Mouse (Mus musculus) embryonic fibroblast, embryonic 13.5 days (primary cell): Measurements from ENCODE around the gene Sparcl1. TPM values are rescaled to one million over a fixed set of nuclear protein-coding genes. Genes with fewer than 3 reads are reported as not detected.

Experiments
- H3K27ac ChIP-seq: 2 replicates; pipeline ENCODE4 v1.5.1; 2012; ENCODE audit warnings: low read length, control low read depth, inconsistent platforms; ENCODE audit not compliant: insufficient read depth
- H3K4me1 ChIP-seq: 2 replicates; pipeline ENCODE4 v1.6.1; 2011; ENCODE audit warnings: low read length; ENCODE audit not compliant: control insufficient read depth, insufficient read depth
- H3K4me3 ChIP-seq: 2 replicates; pipeline ENCODE4 v1.5.1; 2011; ENCODE audit warnings: mild to moderate bottlenecking, control low read depth, low read length; ENCODE audit not compliant: insufficient read depth
- CTCF ChIP-seq: IDR thresholded peaks from 2 replicates; pipeline ENCODE4 v1.5.1; 2011; ENCODE audit warnings: mild to moderate bottlenecking, control low read depth, low read length, moderate library complexity, borderline replicate concordance; ENCODE audit not compliant: insufficient read depth
- POLR2A ChIP-seq: IDR thresholded peaks from 2 replicates; pipeline ENCODE4 v1.6.1; 2011; ENCODE audit warnings: low read depth, mild to moderate bottlenecking, control low read depth, low read length, moderate library complexity
- polyA plus RNA-seq: library from polyadenylated mRNA; stranded (reverse); fragments of >200 nt; gene quantifications from 2 replicates; pipeline ENCODE4 v1.2.4, GENCODE M21; 2011; ENCODE audit warnings: low read depth; ENCODE audit not compliant: missing spikeins, insufficient read length

Sparcl1 gene
- polyA plus RNA-seq, 1 experiment, result 4.1 TPM

- TF ChIP-seq CTCF (no peak), POLR2A (no peak)
- Histone ChIP-seq H3K4me1 (peaks cover 5% of the 10 kb centered on the region; the same call in 1 of the 2 replicates), H3K4me3 (no peak overlapping the region), H3K27ac (no peak overlapping the region)
Observed at GRCm38 (mm10) chr5:104096078-104096938, 17.2 kb downstream of the Sparcl1 start.

GRCm38 (mm10) chr5:104095416-104096077, 18.0 kb downstream of the Sparcl1 start:
- H3K4me3 ChIP-seq, result no peak overlapping the region
- TF ChIP-seq POLR2A (no peak), CTCF (no peak)
- peaks cover 5% of the 10 kb centered on the region; the same call in 1 of the 2 replicates for H3K4me1 ChIP-seq
- H3K27ac ChIP-seq, result no peak overlapping the region

- TF ChIP-seq POLR2A (no peak), CTCF (no peak)
- no peaks in the 10 kb centered on the region for H3K4me1 ChIP-seq
- H3K27ac ChIP-seq, result no peak overlapping the region
- no peak overlapping the region for H3K4me3 ChIP-seq
Observed at GRCm38 (mm10) chr5:104089751-104090150, 23.8 kb downstream of the Sparcl1 start.

GRCm38 (mm10) chr5:104085366-104085765, 28.2 kb downstream of the Sparcl1 start:
- H3K27ac ChIP-seq, result no peak overlapping the region
- no peak for TF ChIP-seq CTCF
- TF ChIP-seq POLR2A, result no peak
- H3K4me3 ChIP-seq, result no peak overlapping the region
- H3K4me1 ChIP-seq, result no peaks in the 10 kb centered on the region

- no peak overlapping the region for H3K4me3 ChIP-seq
- no peak overlapping the region for H3K27ac ChIP-seq
- TF ChIP-seq POLR2A (no peak), CTCF (no peak)
- H3K4me1 ChIP-seq, result no peaks in the 10 kb centered on the region
Observed at GRCm38 (mm10) chr5:104080736-104081135, 32.8 kb downstream of the Sparcl1 start.

- Histone ChIP-seq H3K4me3 (no peak within 1 kb of the TSS), H3K27ac (no peak within 1 kb of the TSS), H3K4me1 (no peaks in the 10 kb centered on the region)
- TF ChIP-seq CTCF, result no peak
- TF ChIP-seq POLR2A, result no peak
Observed at GRCm38 (mm10) chr5:104077508-104077907, 36.0 kb downstream of the Sparcl1 start, which contains the start of gene Gm17660. Gm17660 (minus strand) TSS chr5:104077608.

- Histone ChIP-seq H3K27ac (no peak overlapping the region), H3K4me1 (no peaks in the 10 kb centered on the region), H3K4me3 (no peak overlapping the region)
- TF ChIP-seq POLR2A (no peak), CTCF (no peak)
Observed at GRCm38 (mm10) chr5:104076361-104076760, 37.2 kb downstream of the Sparcl1 start.

GRCm38 (mm10) chr5:104074388-104074787, 39.1 kb downstream of the Sparcl1 start:
- no peak overlapping the region for H3K27ac ChIP-seq
- TF ChIP-seq POLR2A, result no peak
- peak; percentile 79; the same call in 1 of the 2 replicates for TF ChIP-seq CTCF
- no peaks in the 10 kb centered on the region for H3K4me1 ChIP-seq
- H3K4me3 ChIP-seq, result no peak overlapping the region

- Histone ChIP-seq H3K27ac (no peak overlapping the region), H3K4me3 (no peak overlapping the region), H3K4me1 (no peaks in the 10 kb centered on the region)
- TF ChIP-seq CTCF (no peak), POLR2A (no peak)
Observed at GRCm38 (mm10) chr5:104073602-104074001, 39.9 kb downstream of the Sparcl1 start.
